Mouse (Mus musculus) hindlimb bud, embryonic 11.5 days (tissue): ENCODE data around the gene Raet1e.
"Not testable (repeated sequence)": the region's sequence is repeated elsewhere in the genome, so short reads cannot be mapped to it uniquely, and the experiment has no call there.

Experiments
- DNase-seq: peaks from one replicate; pipeline ENCODE4 v3.0.0-alpha.2; 2012; ENCODE audit warnings: low read depth, low spot score; ENCODE audit errors: extremely low spot score

Raet1e gene

GRCm38 (mm10) chr10:22272914-22273683 lies 114.7 kb downstream of the Raet1e start:
- not testable (repeated sequence) for DNase-seq

GRCm38 (mm10) chr10:22273684-22274305 lies 115.4 kb downstream of the Raet1e start:
- no peak for DNase-seq

- DNase-seq = no peak
Observed at GRCm38 (mm10) chr10:22274445-22275057, 116.2 kb downstream of the Raet1e start.

GRCm38 (mm10) chr10:22278468-22278867 lies 120.1 kb downstream of the Raet1e start:
- not testable (repeated sequence) for DNase-seq

GRCm38 (mm10) chr10:22282816-22283215 lies 124.4 kb downstream of the Raet1e start:
- DNase-seq = no peak

- no peak for DNase-seq
Observed at GRCm38 (mm10) chr10:22295676-22296075, 137.3 kb downstream of the Raet1e start.

GRCm38 (mm10) chr10:22297033-22297762 lies 138.8 kb downstream of the Raet1e start:
- no peak for DNase-seq

- DNase-seq = no peak
Observed at GRCm38 (mm10) chr10:22297766-22298461, 139.5 kb downstream of the Raet1e start.

- no peak for DNase-seq
Observed at GRCm38 (mm10) chr10:22299324-22299723, 141.0 kb downstream of the Raet1e start.

- no peak for DNase-seq
Observed at GRCm38 (mm10) chr10:22301641-22302040, 143.3 kb downstream of the Raet1e start.

- no peak for DNase-seq
Observed at GRCm38 (mm10) chr10:22302344-22303057, 144.1 kb downstream of the Raet1e start.

GRCm38 (mm10) chr10:22303736-22304135 lies 145.4 kb downstream of the Raet1e start:
- no peak for DNase-seq

GRCm38 (mm10) chr10:22305801-22306200 lies 147.4 kb downstream of the Raet1e start:
- no peak for DNase-seq

GRCm38 (mm10) chr10:22306452-22306851 lies 148.1 kb downstream of the Raet1e start:
- DNase-seq = no peak

GRCm38 (mm10) chr10:22308221-22308620 lies 149.9 kb downstream of the Raet1e start:
- no peak for DNase-seq

- DNase-seq = no peak
Observed at GRCm38 (mm10) chr10:22322858-22323257, 164.5 kb downstream of the Raet1e start.

GRCm38 (mm10) chr10:22345721-22346120 lies 187.4 kb downstream of the Raet1e start:
- DNase-seq = not testable (repeated sequence)

GRCm38 (mm10) chr10:22353548-22354195 lies 195.3 kb downstream of the Raet1e start:
- not testable (repeated sequence) for DNase-seq

- DNase-seq = not testable (repeated sequence)
Observed at GRCm38 (mm10) chr10:22354196-22354574, 195.8 kb downstream of the Raet1e start.

GRCm38 (mm10) chr10:22357373-22357772 lies 199.0 kb downstream of the Raet1e start:
- DNase-seq = not testable (repeated sequence)
